Mouse (Mus musculus) MEL (cell line): ENCODE measurements around the gene Il6ra.

Source experiments
- CTCF ChIP-seq, 3 experiments: IDR thresholded peaks in 2 of 3; conservative IDR thresholded peaks in 1 of 3; 2 replicates each; pipeline ENCODE4 v1.5.1; 2011 to 2012; ENCODE audit warnings: low read length in 3 of 3, low read depth in 2 of 3, mild to moderate bottlenecking in 2 of 3, improper control_type of control experiment in 1 of 3, inconsistent platforms in 1 of 3, mixed read lengths in 1 of 3, moderate library complexity in 1 of 3; ENCODE audit not compliant: control insufficient read depth in 1 of 3, insufficient read depth in 1 of 3, poor library complexity in 1 of 3, severe bottlenecking in 1 of 3
- ETS1 ChIP-seq: IDR thresholded peaks from 2 replicates; pipeline ENCODE4 v1.6.1; 2012; ENCODE audit warnings: low read depth, mild to moderate bottlenecking, inconsistent platforms, low read length, improper control_type of control experiment, moderate library complexity
- GABPA ChIP-seq: IDR thresholded peaks from 2 replicates; pipeline ENCODE4 v1.6.1; 2012; ENCODE audit warnings: low read depth, mild to moderate bottlenecking, inconsistent platforms, low read length, improper control_type of control experiment, moderate library complexity
- MAX ChIP-seq: IDR thresholded peaks from 2 replicates; pipeline ENCODE4 v1.6.1; 2011; ENCODE audit warnings: low read length, improper control_type of control experiment
- MAZ ChIP-seq: IDR thresholded peaks from 2 replicates; pipeline ENCODE4 v1.6.1; 2012; ENCODE audit warnings: low read depth, mild to moderate bottlenecking, inconsistent platforms, low read length, improper control_type of control experiment
- MYC ChIP-seq: IDR thresholded peaks from 2 replicates; pipeline ENCODE4 v1.6.1; 2011; ENCODE audit warnings: low read depth, mild to moderate bottlenecking, low read length, improper control_type of control experiment, moderate library complexity
- NELFE ChIP-seq: IDR thresholded peaks from 2 replicates; pipeline ENCODE4 v1.6.1; 2011; ENCODE audit warnings: low read depth, low read length, improper control_type of control experiment
- NRF1 ChIP-seq: IDR thresholded peaks from 2 replicates; pipeline ENCODE4 v1.6.1; 2014; ENCODE audit warnings: low read depth, mild to moderate bottlenecking, inconsistent platforms, low read length, improper control_type of control experiment, moderate library complexity; ENCODE audit not compliant: poor library complexity, insufficient read depth, severe bottlenecking
- POLR2A ChIP-seq, 2 experiments: IDR thresholded peaks; 2 replicates each; pipeline ENCODE4 v1.6.1; 2011 to 2012; ENCODE audit warnings: low read length in 2 of 2, mild to moderate bottlenecking in 2 of 2, control low read depth in 1 of 2, improper control_type of control experiment in 1 of 2, low read depth in 1 of 2, moderate library complexity in 1 of 2; ENCODE audit not compliant: control insufficient read depth in 1 of 2, insufficient read depth in 1 of 2, poor library complexity in 1 of 2
- POLR2AphosphoS5 ChIP-seq: IDR thresholded peaks from 2 replicates; pipeline ENCODE4 v1.6.1; 2012; ENCODE audit warnings: low read depth, borderline replicate concordance, mild to moderate bottlenecking, inconsistent platforms, low read length, moderate library complexity, mixed read lengths
- RAD21 ChIP-seq: IDR thresholded peaks from 2 replicates; pipeline ENCODE4 v1.6.1; 2011; ENCODE audit warnings: mild to moderate bottlenecking, low read depth, low read length, improper control_type of control experiment
- USF1 ChIP-seq: IDR thresholded peaks from 2 replicates; pipeline ENCODE4 v1.6.1; 2014; ENCODE audit warnings: low read depth, mild to moderate bottlenecking, inconsistent platforms, low read length, improper control_type of control experiment, moderate library complexity
- ZKSCAN1 ChIP-seq: IDR thresholded peaks from 2 replicates; pipeline ENCODE4 v1.6.1; 2012; ENCODE audit warnings: low read depth, mild to moderate bottlenecking, inconsistent platforms, low read length, improper control_type of control experiment, moderate library complexity
- ZMIZ1 ChIP-seq: IDR thresholded peaks from 2 replicates; pipeline ENCODE4 v1.6.1; 2012; ENCODE audit warnings: low read depth, mild to moderate bottlenecking, inconsistent platforms, low read length, improper control_type of control experiment, moderate library complexity

GRCm38 (mm10) chr3:89899511-89899908 lies 13.5 kb downstream of the Il6ra start:
- TF ChIP-seq CTCF (IDR thresholded peaks at IDR 0.05 in 2 of 3, conservative IDR thresholded peaks at IDR 0.05 in 1 of 3; ENCODE audit: control insufficient read depth in 1 of 3, insufficient read depth in 1 of 3, low read depth in 2 of 3, low read length in 3 of 3, poor library complexity in 1 of 3, severe bottlenecking in 1 of 3), result no peak
- TF ChIP-seq POLR2AphosphoS5, result no peak
- TF ChIP-seq GABPA, result no peak
- TF ChIP-seq POLR2A (IDR thresholded peaks at IDR 0.05; ENCODE audit: control insufficient read depth in 1 of 2, insufficient read depth in 1 of 2, low read depth in 1 of 2, low read length in 2 of 2, poor library complexity in 1 of 2), result no peak
- no peak for TF ChIP-seq MAZ
- TF ChIP-seq NRF1, result no peak
- TF ChIP-seq ZMIZ1, result no peak
- TF ChIP-seq MYC, result no peak
- no peak for TF ChIP-seq ETS1
- no peak for TF ChIP-seq USF1
- TF ChIP-seq RAD21, result no peak
- TF ChIP-seq ZKSCAN1, result no peak
- TF ChIP-seq NELFE, result no peak
- TF ChIP-seq MAX, result no peak
